Mouse (Mus musculus): ENCODE data around the gene Tspan32.

GRCm38 (mm10) chr7:143064226-143064625 lies 59.4 kb downstream of the Tspan32 start:
- TF ChIP-seq POLR2A (IDR thresholded peaks at IDR 0.05; ENCODE audit: insufficient read depth, low read depth, low read length), result no peak
- no peak for TF ChIP-seq CTCF (IDR thresholded peaks at IDR 0.05; ENCODE audit: insufficient read depth, low read depth, low read length)
